ENCODE assay signal across 25 mouse cellular contexts in genomic region chr7:90334831-90335230, GRCm38 (mm10).
"Had no signal": no experiment of that assay in that cellular context is flagged by ENCODE, and none has a peak within 500 bp of the region (broad histone marks: within the 10 kb centered on the region; RNA-seq: fewer than 3 reads in every experiment).

No protein-coding gene starts in this region.

- DNase-seq: gastrocnemius, postnatal 14 days; gastrocnemius, postnatal 36 days; heart, adult 11 months; heart, adult 2 months; heart, postnatal 14 days; heart, postnatal 36 days; kidney, adult 11 months; kidney, adult 2 months; kidney, adult 9 months; kidney, postnatal 10 days; kidney, postnatal 36 days; layer of hippocampus, adult 9-11 months; layer of hippocampus, postnatal 36 days; left cerebral cortex, postnatal 4 days had no signal

- H3K4me3 ChIP-seq: heart, adult 2 months; heart, embryonic 13.5 days; heart, embryonic 15.5 days; hindbrain, embryonic 13.5 days; hindbrain, embryonic 15.5 days; kidney, embryonic 15.5 days; limb, embryonic 13.5 days; limb, embryonic 15.5 days; liver, embryonic 12.5 days had no signal

- ATAC-seq: hindbrain, postnatal 0 days; intestine, embryonic 16.5 days; liver, embryonic 12.5 days had no signal

- H3K4me1 ChIP-seq: hindbrain, embryonic 13.5 days; hindbrain, embryonic 15.5 days; kidney, embryonic 15.5 days; limb, embryonic 13.5 days; limb, embryonic 15.5 days; liver, embryonic 12.5 days had no signal

- H3K27ac ChIP-seq: heart, adult 2 months; heart, embryonic 13.5 days; heart, embryonic 15.5 days; hindbrain, embryonic 13.5 days; hindbrain, embryonic 15.5 days; hindbrain, postnatal 0 days; limb, embryonic 13.5 days; limb, embryonic 15.5 days; liver, embryonic 12.5 days; liver, embryonic 14.5 days had no signal
